Mouse (Mus musculus) lung, postnatal 0 days (tissue): ENCODE measurements around the gene Nt5c3b. TPM values are rescaled to one million over a fixed set of nuclear protein-coding genes. Genes with fewer than 3 reads are reported as not detected.

ENCODE experiments used
- ATAC-seq: fragments of 200-750 bp; cut with Nextera tagmentation; 2 replicates; pipeline ENCODE4 v1.8.0; 2017; ENCODE audit warnings: moderate library complexity
- DNase-seq: peaks from one replicate; pipeline ENCODE4 v3.0.0-alpha.2; 2016; ENCODE audit warnings: low spot score
- H3K27ac ChIP-seq: fragments of 300-500 bp; sonication (generic); 2 replicates; pipeline ENCODE4 v1.5.1; 2014; ENCODE audit warnings: antibody characterized with exemption, mild to moderate bottlenecking, low read length, mixed read lengths
- H3K27me3 ChIP-seq: fragments of 300-500 bp; sonication (generic); replicated peaks from 2 replicates; pipeline ENCODE4 v1.6.1; 2014; ENCODE audit warnings: low read length, mixed read lengths; ENCODE audit not compliant: insufficient read depth
- H3K36me3 ChIP-seq: fragments of 300-500 bp; sonication (generic); 2 replicates; pipeline ENCODE4 v1.6.1; 2014; ENCODE audit warnings: low read length, mixed read lengths; ENCODE audit not compliant: insufficient read depth
- H3K4me1 ChIP-seq: fragments of 300-500 bp; sonication (generic); 2 replicates; pipeline ENCODE4 v1.6.1; 2014; ENCODE audit warnings: antibody characterized with exemption, low read depth, low read length, mixed read lengths; ENCODE audit not compliant: insufficient read depth
- H3K4me2 ChIP-seq: fragments of 300-500 bp; sonication (generic); replicated peaks from 2 replicates; pipeline ENCODE4 v1.6.1; 2014; ENCODE audit warnings: low read depth, mild to moderate bottlenecking, low read length, moderate library complexity, mixed read lengths
- H3K4me3 ChIP-seq: fragments of 300-500 bp; sonication (generic); 2 replicates; pipeline ENCODE4 v1.5.1; 2014; ENCODE audit warnings: low read depth, low read length
- H3K9ac ChIP-seq: fragments of 300-500 bp; sonication (generic); replicated peaks from 2 replicates; pipeline ENCODE4 v1.6.1; 2014; ENCODE audit warnings: low read depth, mild to moderate bottlenecking
- H3K9me3 ChIP-seq: fragments of 300-500 bp; sonication (generic); 2 replicates; pipeline ENCODE4 v1.6.1; 2016; ENCODE audit warnings: low read length, mixed read lengths
- CTCF ChIP-seq: IDR thresholded peaks from 2 replicates; pipeline ENCODE4 v1.5.1; 2016; ENCODE audit warnings: antibody characterized with exemption, mild to moderate bottlenecking
- EP300 ChIP-seq: IDR thresholded peaks from 2 replicates; pipeline ENCODE4 v1.6.1; 2016; ENCODE audit warnings: antibody characterized with exemption, mild to moderate bottlenecking, control low read depth
- WGBS: fragments of 180-500 bp; shearing (Covaris S2); extraction: QIAGEN DNeasy Blood & Tissue Kit; methylation state at CpG from one replicate; pipeline ENCODE4 v1.1.7; 2014; 5-methylcytosine and 5-hydroxymethylcytosine counted together
- polyA plus RNA-seq: library from polyadenylated mRNA; unstranded; fragments of >200 nt; fragmentation: Nextera tagmentation; extraction: Ambion mirVana; gene quantifications from 2 replicates; pipeline ENCODE4 v1.2.1, GENCODE M21; 2015

Nt5c3b gene
- polyA plus RNA-seq, 1 experiment from 2014 or later, result 56.3 TPM

DNA sequence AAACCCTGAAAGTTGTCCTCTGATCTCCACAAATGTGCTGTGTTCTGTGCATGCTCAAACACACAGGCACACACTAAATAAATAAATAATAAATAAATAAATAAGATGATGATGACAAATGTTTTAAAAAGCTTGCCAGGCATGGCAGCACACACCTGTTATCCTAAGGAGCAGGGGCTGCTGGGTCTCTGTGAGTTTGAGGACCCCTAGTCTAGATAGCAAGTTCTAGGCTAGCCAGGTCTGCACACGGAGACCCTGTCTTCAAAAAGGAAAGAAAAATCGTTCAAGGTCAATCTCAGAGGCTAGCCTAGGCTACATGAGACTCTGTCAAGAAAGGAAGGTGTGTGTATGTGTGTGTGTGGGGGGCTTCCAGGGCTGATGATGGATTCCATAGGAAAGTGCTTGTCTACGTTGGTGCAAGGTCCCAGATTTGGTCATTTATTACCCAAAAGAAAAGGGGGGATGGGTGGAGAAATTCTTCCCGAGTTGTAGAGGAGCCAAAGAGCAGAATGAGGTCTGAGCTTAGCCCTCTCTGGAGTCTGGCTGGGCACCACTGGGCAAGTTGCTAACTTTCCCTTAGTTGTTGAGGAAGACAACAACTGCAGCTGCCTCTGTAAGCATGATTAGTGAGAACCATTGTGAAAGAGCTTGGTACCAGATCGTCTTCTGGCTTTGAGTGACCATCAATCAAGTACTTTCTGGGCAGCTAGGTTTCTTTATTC is 47.1 kb downstream of the Nt5c3b start:
- ATAC-seq (no peak), DNase-seq (no peak)

DNA sequence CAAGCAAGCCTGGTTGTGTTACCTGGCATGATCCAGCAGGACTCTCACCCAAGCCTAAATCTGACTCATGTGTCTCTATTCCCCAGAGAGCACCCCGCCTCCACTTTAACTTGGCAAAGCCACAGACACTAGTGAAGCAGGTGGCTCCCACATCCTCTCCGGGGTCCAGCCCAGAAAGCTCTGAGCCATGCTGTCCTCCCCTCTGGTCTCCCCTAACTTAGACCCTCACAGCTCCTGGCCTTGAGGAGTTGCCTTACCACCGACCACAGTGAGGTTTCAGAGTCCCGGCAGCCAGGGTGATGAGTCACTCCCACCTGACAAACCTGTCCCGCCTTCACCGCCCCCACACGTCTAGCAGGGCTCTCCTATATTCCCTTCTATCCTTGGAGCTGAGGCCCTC is 47.9 kb downstream of the Nt5c3b start:
- peak overlapping the region; percentile 62 for H3K27ac ChIP-seq
- H3K4me2 ChIP-seq, result peak overlapping the region; percentile 69; the same call in 1 of the 2 replicates
- no peaks in the 10 kb centered on the region for H3K36me3 ChIP-seq
- no peaks in the 10 kb centered on the region for H3K27me3 ChIP-seq
- ATAC-seq (no peak), DNase-seq (no peak)
- H3K9me3 ChIP-seq, result no peaks in the 10 kb centered on the region
- TF ChIP-seq EP300 (no peak), CTCF (no peak)
- no peak overlapping the region for H3K9ac ChIP-seq
- H3K4me3 ChIP-seq, result no peak overlapping the region
- peaks cover 66% of the 10 kb centered on the region for H3K4me1 ChIP-seq
- WGBS, result 46% methylated on average over 7 of the region's 7 CpGs

More for the DNA sequence above, 47.1 kb downstream of the Nt5c3b start:
- H3K27me3 ChIP-seq, result no peaks in the 10 kb centered on the region
- TF ChIP-seq EP300, result no peak
- TF ChIP-seq CTCF, result no peak
- peak overlapping the region; percentile 69 for H3K4me2 ChIP-seq
- H3K4me3 ChIP-seq, result peak overlapping the region; percentile 92; the same call in 1 of the 2 replicates
- peak overlapping the region; percentile 99 for H3K27ac ChIP-seq
- H3K4me1 ChIP-seq, result peaks cover 59% of the 10 kb centered on the region
- peak overlapping the region; percentile 95; the same call in 1 of the 2 replicates for H3K9ac ChIP-seq
- H3K9me3 ChIP-seq, result no peaks in the 10 kb centered on the region
- 46% methylated on average over 5 of the region's 5 CpGs for WGBS
- no peaks in the 10 kb centered on the region for H3K36me3 ChIP-seq

DNA sequence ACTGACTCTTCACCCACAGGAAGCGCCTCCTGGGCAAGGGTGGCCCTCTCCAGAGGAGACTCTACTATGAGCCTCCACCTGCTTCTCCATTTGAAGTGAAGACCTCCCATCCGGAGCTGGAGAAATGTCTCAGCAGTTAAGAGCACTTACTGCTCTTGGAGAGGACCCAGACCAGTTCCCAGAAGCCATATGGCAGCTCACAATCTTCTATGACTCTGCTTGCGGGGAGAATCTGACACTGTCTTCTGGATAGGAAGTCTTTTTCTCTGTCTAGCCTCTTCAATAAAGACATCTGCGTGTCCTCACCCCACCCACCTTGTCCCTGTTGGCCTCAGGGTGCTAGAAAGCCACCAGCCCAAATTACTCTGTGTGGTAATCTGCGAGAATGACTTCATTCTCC is 48.6 kb downstream of the Nt5c3b start:
- TF ChIP-seq EP300 (no peak), CTCF (no peak)
- 53% methylated on average over 5 of the region's 5 CpGs for WGBS
- Histone ChIP-seq H3K4me3 (no peak overlapping the region), H3K36me3 (no peaks in the 10 kb centered on the region), H3K4me1 (peaks cover 71% of the 10 kb centered on the region), H3K27ac (peak overlapping the region; percentile 62), H3K9ac (no peak overlapping the region), H3K27me3 (no peaks in the 10 kb centered on the region), H3K4me2 (peak overlapping the region; percentile 69; the same call in 1 of the 2 replicates), H3K9me3 (no peaks in the 10 kb centered on the region)
- DNase-seq (peak; percentile 45), ATAC-seq (no peak)

DNA sequence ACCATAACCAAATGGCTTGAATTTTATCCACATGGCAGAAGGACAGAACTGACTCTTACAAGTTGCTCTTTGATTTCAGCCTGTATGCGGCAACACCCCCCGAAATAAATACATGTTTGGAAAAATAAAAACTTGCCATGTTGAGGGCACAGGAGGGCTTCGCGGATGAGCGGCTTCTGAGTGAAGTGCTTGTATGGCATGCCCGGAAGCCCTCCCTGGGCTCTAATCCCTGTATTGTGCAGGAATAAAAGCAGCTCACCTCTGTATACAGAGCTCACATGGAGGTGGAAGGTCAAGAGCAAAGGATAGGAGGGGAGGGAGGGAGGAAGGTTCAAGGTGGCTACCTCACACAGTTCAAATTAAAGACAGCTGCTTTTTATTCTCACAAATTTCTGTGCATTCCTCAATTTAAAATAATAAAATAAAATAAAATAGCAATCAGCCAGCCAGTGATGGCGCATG is 49.7 kb downstream of the Nt5c3b start:
- no peak for ATAC-seq
- Histone ChIP-seq H3K9me3 (no peaks in the 10 kb centered on the region), H3K4me3 (no peak overlapping the region), H3K27me3 (no peaks in the 10 kb centered on the region), H3K4me2 (no peak overlapping the region), H3K27ac (peak overlapping the region; percentile 91), H3K9ac (no peak overlapping the region), H3K4me1 (peaks cover 80% of the 10 kb centered on the region), H3K36me3 (no peaks in the 10 kb centered on the region)
- WGBS, result 89% methylated on average over 7 of the region's 7 CpGs
- no peak for TF ChIP-seq CTCF
- TF ChIP-seq EP300, result no peak
- no peak for DNase-seq

DNA sequence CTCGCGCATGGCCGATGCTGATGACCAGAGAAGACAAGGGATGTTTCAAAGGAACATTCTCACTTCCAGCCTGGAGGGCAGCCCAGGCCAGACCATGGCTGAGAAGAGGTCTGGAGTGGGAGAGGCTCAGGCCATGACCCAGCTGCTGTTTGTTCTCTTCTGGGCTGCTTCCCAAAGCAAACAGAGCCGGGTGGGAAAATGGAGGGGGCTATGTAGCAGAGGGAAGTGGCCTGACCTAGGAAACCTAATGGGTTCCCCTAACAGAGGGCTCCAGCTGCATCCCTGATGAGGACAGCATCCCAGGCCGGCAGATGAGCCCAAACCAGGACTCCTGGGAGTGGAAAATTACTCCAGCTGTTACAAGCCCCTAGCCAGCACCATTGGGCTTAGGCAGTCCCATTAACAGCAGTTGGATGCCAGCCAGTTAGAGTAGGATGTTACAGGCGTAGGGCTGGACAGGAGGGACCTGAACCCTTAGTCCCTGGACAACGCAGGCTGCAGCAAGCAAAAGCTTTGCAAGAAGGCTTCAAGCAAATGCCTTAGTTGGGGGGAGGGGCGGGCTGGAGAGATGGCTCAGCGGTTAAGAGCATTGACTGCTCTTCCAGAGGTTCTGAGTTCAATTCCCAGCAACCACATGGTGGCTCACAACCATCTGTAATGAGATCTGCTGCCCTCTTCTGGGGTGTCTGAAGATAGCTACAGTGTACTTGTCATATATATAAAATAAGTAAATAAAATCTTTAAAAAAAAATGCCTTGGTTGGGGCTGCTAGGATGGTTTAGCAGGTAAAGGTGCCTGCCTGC is 50.3 kb downstream of the Nt5c3b start:
- peak; percentile 68 for ATAC-seq
- DNase-seq, result peak; percentile 95
- Histone ChIP-seq H3K9me3 (no peaks in the 10 kb centered on the region), H3K9ac (no peak overlapping the region), H3K4me2 (peak overlapping the region; percentile 20), H3K4me1 (peaks cover 86% of the 10 kb centered on the region), H3K27me3 (no peaks in the 10 kb centered on the region), H3K4me3 (no peak overlapping the region), H3K36me3 (no peaks in the 10 kb centered on the region), H3K27ac (peak overlapping the region; percentile 91)
- 12% methylated on average over 9 of the region's 9 CpGs for WGBS
- TF ChIP-seq CTCF (peak; percentile 30), EP300 (no peak; the same call in none of the 2 replicates)

DNA sequence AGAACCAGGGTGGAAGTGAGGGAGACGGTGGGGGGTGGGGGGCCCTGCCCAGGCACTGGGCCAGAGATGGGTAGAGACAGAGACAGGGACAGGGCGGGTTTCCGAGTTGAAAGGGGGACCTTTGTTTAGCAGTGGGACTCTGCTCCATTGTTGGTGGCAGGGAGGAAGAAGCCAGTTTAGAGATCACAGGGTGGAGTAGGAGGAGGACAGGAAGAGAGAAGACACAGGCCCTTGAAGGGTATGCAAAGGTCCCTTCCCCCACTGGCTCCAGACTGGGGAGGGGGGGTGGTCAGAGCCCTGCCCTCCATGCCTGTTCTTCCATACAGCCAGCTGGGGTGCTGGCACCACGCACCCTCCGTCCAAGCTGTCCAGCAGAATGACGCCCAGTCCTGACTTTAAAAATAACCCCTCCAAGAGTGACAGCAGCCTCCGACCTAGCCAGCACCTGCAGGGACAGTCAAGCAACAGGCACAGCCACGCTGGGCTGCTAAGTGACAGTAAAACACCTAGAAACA is 51.6 kb downstream of the Nt5c3b start:
- Histone ChIP-seq H3K9ac (no peak overlapping the region), H3K4me1 (peaks cover 79% of the 10 kb centered on the region)
- ATAC-seq, result peak; percentile 60

More for the DNA sequence above, 51.6 kb downstream of the Nt5c3b start:
- Histone ChIP-seq H3K27me3 (no peaks in the 10 kb centered on the region), H3K9me3 (no peaks in the 10 kb centered on the region), H3K4me2 (peak overlapping the region; percentile 20), H3K27ac (peak overlapping the region; percentile 91), H3K36me3 (peaks cover 11% of the 10 kb centered on the region), H3K4me3 (no peak overlapping the region)
- no peak; the same call in 1 of the 2 replicates for TF ChIP-seq CTCF
- peak; percentile 88 for TF ChIP-seq EP300
- 13% methylated on average over 7 of the region's 8 CpGs for WGBS
- DNase-seq, result peak; percentile 81
